Comparison of ENCODE assay signal across 21 mouse cellular contexts in genomic region chr11:31835352-31835751, GRCm38 (mm10). TPM values are rescaled to one million over a fixed set of nuclear protein-coding genes. Genes with fewer than 3 reads are reported as not detected.
DNase-seq lines count a peak whose midpoint lies in the region; ATAC-seq lines count a peak whose summit lies in the region.
"Had no signal": no experiment of that assay in that cellular context is flagged by ENCODE, and none has a peak within 500 bp of the region (broad histone marks: within the 10 kb centered on the region; RNA-seq: fewer than 3 reads in every experiment).

No protein-coding gene starts in this region.

- ATAC-seq in heart, embryonic 12.5 days (ENCODE audit: insufficient number of reproducible peaks, low FRiP score), result peak; percentile 71
- ATAC-seq in liver, embryonic 13.5 days (ENCODE audit: low read depth), result peak; percentile 80
- ATAC-seq in megakaryocyte-erythroid progenitor cell, adult 5-6 weeks (replicated peaks; ENCODE audit: low FRiP score, low TSS enrichment, poor library complexity, severe bottlenecking), result peak; percentile 53; the same call in 1 of the 2 replicates
- ATAC-seq: forebrain, embryonic 15.5 days; intestine, postnatal 0 days; Patski had no signal

- 64% methylated on average over 3 of the region's 3 CpGs for WGBS in heart, embryonic 12.5 days
- WGBS in liver, embryonic 13.5 days (ENCODE audit: insufficient replicate concordance), result 15% methylated on average over 3 of the region's 3 CpGs

- DNase-seq in heart, postnatal 14 days, result no peak
- peak; percentile 53 for DNase-seq in c-Kit-positive CD71-positive TER-119-negative erythroid progenitor cells, embryonic 14.5 days (ENCODE audit: low read depth)
- DNase-seq in liver, embryonic 13.5 days, result peak; percentile 56
- no peak for DNase-seq in frontal cortex, postnatal 10 days (ENCODE audit: low spot score in 2 of 2)
- no peak for DNase-seq in cerebellum, adult 9-10 months
- DNase-seq: cerebellum, adult 2 months; cerebellum, postnatal 36 days; embryo, embryonic 11 days; gastrocnemius, postnatal 36 days; heart, postnatal 10 days; kidney, postnatal 25 days; layer of hippocampus, postnatal 36 days; lung, postnatal 4 days had no signal

- no peak overlapping the region for H3K27ac ChIP-seq in heart, embryonic 12.5 days (ENCODE audit: poor library complexity, severe bottlenecking)
- peak overlapping the region; percentile 99 for H3K27ac ChIP-seq in liver, embryonic 13.5 days
- H3K27ac ChIP-seq: embryonic facial prominence, embryonic 13.5 days; forebrain, embryonic 15.5 days; lung, embryonic 15.5 days had no signal

- no peak overlapping the region for H3K9ac ChIP-seq in heart, embryonic 12.5 days
- H3K9ac ChIP-seq in liver, embryonic 13.5 days, result peak overlapping the region; percentile 62
- H3K9ac ChIP-seq: embryonic facial prominence, embryonic 13.5 days; forebrain, embryonic 15.5 days; lung, embryonic 15.5 days had no signal

- H3K27me3 ChIP-seq in heart, embryonic 12.5 days (replicated peaks), result no peaks in the 10 kb centered on the region
- no peaks in the 10 kb centered on the region for H3K27me3 ChIP-seq in liver, embryonic 13.5 days
- H3K27me3 ChIP-seq: embryonic facial prominence, embryonic 13.5 days; forebrain, embryonic 15.5 days; lung, embryonic 15.5 days; Patski had no signal

- H3K4me1 ChIP-seq in heart, embryonic 12.5 days (replicated peaks), result peaks cover 39% of the 10 kb centered on the region
- H3K4me1 ChIP-seq in liver, embryonic 13.5 days (replicated peaks), result peaks cover 98% of the 10 kb centered on the region

- H3K36me3 ChIP-seq in heart, embryonic 12.5 days, result no peaks in the 10 kb centered on the region
- no peaks in the 10 kb centered on the region for H3K36me3 ChIP-seq in liver, embryonic 13.5 days
- H3K36me3 ChIP-seq: embryonic facial prominence, embryonic 13.5 days; forebrain, embryonic 15.5 days; lung, embryonic 15.5 days; midbrain, embryonic 10.5 days had no signal

- H3K4me2 ChIP-seq in heart, embryonic 12.5 days, result no peak overlapping the region
- H3K4me2 ChIP-seq in liver, embryonic 13.5 days, result peak overlapping the region; percentile 25
- H3K4me2 ChIP-seq: embryonic facial prominence, embryonic 13.5 days; forebrain, embryonic 15.5 days; lung, embryonic 15.5 days had no signal

- no peaks in the 10 kb centered on the region for H3K9me3 ChIP-seq in heart, embryonic 12.5 days (replicated peaks)
- H3K9me3 ChIP-seq in liver, embryonic 13.5 days (replicated peaks), result no peaks in the 10 kb centered on the region
- H3K9me3 ChIP-seq: embryonic facial prominence, embryonic 13.5 days; forebrain, embryonic 15.5 days; lung, embryonic 15.5 days; midbrain, embryonic 10.5 days had no signal

- no peak overlapping the region for H3K4me3 ChIP-seq in heart, embryonic 12.5 days
- no peak overlapping the region for H3K4me3 ChIP-seq in liver, embryonic 13.5 days (replicated peaks)
- H3K4me3 ChIP-seq: embryonic facial prominence, embryonic 13.5 days; forebrain, embryonic 15.5 days; lung, embryonic 15.5 days; midbrain, embryonic 10.5 days had no signal

- intact Hi-C loops in heart, postnatal 14 days (cut with DNase I), result no loop called here

RNA-seq across cellular contexts. Expression of gene Cpeb4, which starts 36.7 kb away (rescaled TPM):
- polyA plus RNA-seq in heart, embryonic 12.5 days (2016; fragmentation: Nextera tagmentation; extraction: Ambion mirVana), result 13.6 and 16.0 TPM in 2 replicates
- total RNA-seq in heart, postnatal 14 days (2021), result 10 to 100 TPM; 82.8 to 94.9 TPM
- polyA plus RNA-seq in liver, embryonic 13.5 days (2015; fragmentation: Nextera tagmentation; extraction: Ambion mirVana), result 14.3 and 21.6 TPM in 2 replicates
- 9.9 and 10.2 TPM in 2 replicates for total RNA-seq in megakaryocyte-erythroid progenitor cell, adult 5-6 weeks (2014; fragmentation: Nextera tagmentation)
- total RNA-seq in megakaryocyte-erythroid progenitor cell, adult 5-6 weeks (2017), result 8.7 and 13.2 TPM in 2 replicates

Comparison
In these comparisons a context has a peak if more than half of its experiments do, and no peak if none do; other contexts are left out.
1. DNase-seq: peak in c-Kit-positive CD71-positive TER-119-negative erythroid progenitor cells, embryonic 14.5 days (single experiment) and liver, embryonic 13.5 days (single experiment); none in heart, postnatal 14 days (0 of 2), frontal cortex, postnatal 10 days (0 of 2) and cerebellum, adult 9-10 months (single experiment).
2. RNA of gene Cpeb4, which starts 36.7 kb away (total RNA-seq): 82.8 to 94.9 TPM in heart, postnatal 14 days; 8.7 to 13.2 TPM in megakaryocyte-erythroid progenitor cell, adult 5-6 weeks; every median in the first group is over 4 times any median in the second.
3. Peak in every context shown above with its lines, with median percentiles within 50 percentile points of each other: ATAC-seq.